Mouse (Mus musculus) ES-Bruce4 (cell line): ENCODE measurements at regions not wholly inside any gene's neighbourhood (a gene's known extent, or its start where the extent isn't known, plus 50 kb on each side); places are given as distances from the start of the nearest gene placed in this dataset.

Source experiments
- H3K27ac ChIP-seq: 2 replicates; pipeline ENCODE4 v1.5.1; 2012; ENCODE audit warnings: low read length, inconsistent platforms; ENCODE audit not compliant: insufficient read depth
- H3K27me3 ChIP-seq: 2 replicates; pipeline ENCODE4 v1.6.1; 2012; ENCODE audit warnings: mild to moderate bottlenecking, low read length, inconsistent platforms; ENCODE audit not compliant: control insufficient read depth, poor library complexity, insufficient read depth, severe bottlenecking
- H3K36me3 ChIP-seq: 2 replicates; pipeline ENCODE4 v1.6.1; 2012; ENCODE audit warnings: inconsistent platforms, mild to moderate bottlenecking, low read length, moderate library complexity; ENCODE audit not compliant: control insufficient read depth, poor library complexity, insufficient read depth, severe bottlenecking
- H3K4me1 ChIP-seq: one replicate; pipeline ENCODE4 v1.8.1; 2011; ENCODE audit warnings: low read length; ENCODE audit not compliant: control insufficient read depth, insufficient read depth
- H3K4me3 ChIP-seq: 2 replicates; pipeline ENCODE4 v1.5.1; 2011; ENCODE audit warnings: low read depth, mild to moderate bottlenecking, low read length
- H3K9ac ChIP-seq: 2 replicates; pipeline ENCODE4 v1.6.1; 2012; ENCODE audit warnings: low read depth, mild to moderate bottlenecking, inconsistent platforms; ENCODE audit not compliant: poor library complexity, severe bottlenecking
- H3K9me3 ChIP-seq: replicated peaks from 2 replicates; pipeline ENCODE4 v1.6.1; 2012; ENCODE audit warnings: mild to moderate bottlenecking, low read length, inconsistent platforms; ENCODE audit not compliant: control insufficient read depth, poor library complexity, insufficient read depth, severe bottlenecking
- CTCF ChIP-seq: IDR thresholded peaks from one replicate; pipeline ENCODE4 v1.8.1; 2011; ENCODE audit warnings: low read depth, low read length
- EP300 ChIP-seq: IDR thresholded peaks from 2 replicates; pipeline ENCODE4 v1.6.1; 2011; ENCODE audit warnings: low read depth, low read length; ENCODE audit not compliant: insufficient read depth
- POLR2A ChIP-seq: IDR thresholded peaks from one replicate; pipeline ENCODE4 v1.8.1; 2011; ENCODE audit warnings: low read length; ENCODE audit not compliant: insufficient read depth

- no peaks in the 10 kb centered on the region for H3K36me3 ChIP-seq
- H3K4me1 ChIP-seq = peaks cover 1% of the 10 kb centered on the region
- no peak for TF ChIP-seq CTCF
- no peak for TF ChIP-seq EP300
- no peak for TF ChIP-seq POLR2A
- no peak overlapping the region for H3K4me3 ChIP-seq
- no peaks in the 10 kb centered on the region; the same call in 1 of the 2 replicates for H3K27me3 ChIP-seq
- peaks cover 7% of the 10 kb centered on the region; the same call in 1 of the 2 replicates for H3K9me3 ChIP-seq
- H3K9ac ChIP-seq = no peak overlapping the region
- H3K27ac ChIP-seq = no peak overlapping the region
Observed at GRCm38 (mm10) chr12:8070788-8071187, 93.3 kb downstream of the Apob start.

GRCm38 (mm10) chr12:8071286-8071685 is 93.8 kb downstream of the Apob start:
- peaks cover 8% of the 10 kb centered on the region; the same call in 1 of the 2 replicates for H3K9me3 ChIP-seq
- no peaks in the 10 kb centered on the region; the same call in 1 of the 2 replicates for H3K27me3 ChIP-seq
- H3K4me1 ChIP-seq = peaks cover 1% of the 10 kb centered on the region
- no peak overlapping the region for H3K9ac ChIP-seq
- no peak overlapping the region for H3K4me3 ChIP-seq
- H3K27ac ChIP-seq = no peak overlapping the region
- no peaks in the 10 kb centered on the region for H3K36me3 ChIP-seq
- no peak for TF ChIP-seq EP300

GRCm38 (mm10) chr12:8076010-8076540 is 98.6 kb downstream of the Apob start:
- H3K36me3 ChIP-seq = no peaks in the 10 kb centered on the region
- no peaks in the 10 kb centered on the region for H3K27me3 ChIP-seq
- peak overlapping the region; percentile 57; the same call in 1 of the 2 replicates for H3K27ac ChIP-seq
- no peak overlapping the region for H3K4me3 ChIP-seq
- H3K9me3 ChIP-seq = peaks cover 5% of the 10 kb centered on the region; the same call in 1 of the 2 replicates
- no peaks in the 10 kb centered on the region for H3K4me1 ChIP-seq
- TF ChIP-seq CTCF (no peak), POLR2A (no peak), EP300 (no peak)
- no peak overlapping the region for H3K9ac ChIP-seq

- H3K9ac ChIP-seq = no peak overlapping the region
- H3K36me3 ChIP-seq = no peaks in the 10 kb centered on the region
- peaks cover 5% of the 10 kb centered on the region; the same call in 1 of the 2 replicates for H3K9me3 ChIP-seq
- no peak for TF ChIP-seq POLR2A
- TF ChIP-seq EP300 = no peak
- TF ChIP-seq CTCF = no peak
- no peak overlapping the region for H3K4me3 ChIP-seq
- no peak overlapping the region for H3K27ac ChIP-seq
- H3K4me1 ChIP-seq = no peaks in the 10 kb centered on the region
- H3K27me3 ChIP-seq = no peaks in the 10 kb centered on the region; the same call in 1 of the 2 replicates
Observed at GRCm38 (mm10) chr12:8077346-8077745, 99.9 kb downstream of the Apob start.

- Histone ChIP-seq H3K27ac (no peak overlapping the region), H3K9me3 (peaks cover 5% of the 10 kb centered on the region; the same call in 1 of the 2 replicates), H3K27me3 (no peaks in the 10 kb centered on the region; the same call in 1 of the 2 replicates), H3K36me3 (no peaks in the 10 kb centered on the region), H3K9ac (no peak overlapping the region), H3K4me3 (no peak overlapping the region), H3K4me1 (no peaks in the 10 kb centered on the region)
- TF ChIP-seq EP300 (no peak), CTCF (no peak), POLR2A (no peak)
Observed at GRCm38 (mm10) chr12:8078046-8078445, 100.6 kb downstream of the Apob start.

GRCm38 (mm10) chr12:8082688-8083661 is 105.5 kb downstream of the Apob start:
- TF ChIP-seq CTCF = no peak
- no peak for TF ChIP-seq EP300
- TF ChIP-seq POLR2A = no peak

More at GRCm38 (mm10) chr12:8082688-8083661, 105.5 kb downstream of the Apob start:
- no peaks in the 10 kb centered on the region for H3K4me1 ChIP-seq
- no peaks in the 10 kb centered on the region for H3K36me3 ChIP-seq
- no peaks in the 10 kb centered on the region; the same call in 1 of the 2 replicates for H3K27me3 ChIP-seq
- no peak overlapping the region for H3K27ac ChIP-seq
- no peaks in the 10 kb centered on the region for H3K9me3 ChIP-seq
- H3K9ac ChIP-seq = no peak overlapping the region
- no peak overlapping the region for H3K4me3 ChIP-seq
